Mouse (Mus musculus) kidney, adult 2 months (tissue): ENCODE results near the gene Atp5d. TPM values are rescaled to one million over a fixed set of nuclear protein-coding genes. Genes with fewer than 3 reads are reported as not detected.

Source experiments
- DNase-seq: peaks from one replicate; pipeline ENCODE4 v3.0.0; 2021
- H3K27ac ChIP-seq: fragments of 200-500 bp; 2 replicates; pipeline ENCODE4 v1.5.1; 2012; ENCODE audit warnings: low read depth, low read length, control low read depth, inconsistent platforms; ENCODE audit not compliant: insufficient read depth
- H3K27me3 ChIP-seq: fragments of 200-500 bp; replicated peaks from 2 replicates; pipeline ENCODE4 v1.6.1; 2012; ENCODE audit warnings: mild to moderate bottlenecking, moderate library complexity, low read length, inconsistent platforms; ENCODE audit not compliant: control insufficient read depth, insufficient read depth
- H3K36me3 ChIP-seq: fragments of 200-500 bp; 2 replicates; pipeline ENCODE4 v1.6.1; 2012; ENCODE audit warnings: mild to moderate bottlenecking, moderate library complexity, low read length, inconsistent platforms; ENCODE audit not compliant: control insufficient read depth, insufficient read depth
- H3K4me1 ChIP-seq: fragments of 200-500 bp; 2 replicates; pipeline ENCODE4 v1.6.1; 2011; ENCODE audit warnings: low read length; ENCODE audit not compliant: control insufficient read depth, insufficient read depth
- H3K4me3 ChIP-seq: fragments of 200-500 bp; 2 replicates; pipeline ENCODE4 v1.5.1; 2011; ENCODE audit warnings: mild to moderate bottlenecking, low read depth, low read length, control low read depth; ENCODE audit not compliant: insufficient read depth
- CTCF ChIP-seq: fragments of 200-500 bp; conservative IDR thresholded peaks from 2 replicates; pipeline ENCODE4 v1.5.1; 2011; ENCODE audit warnings: low read depth, mild to moderate bottlenecking, control low read depth, low read length, moderate library complexity, mixed read lengths; ENCODE audit not compliant: insufficient read depth, insufficient read length
- POLR2A ChIP-seq: fragments of 200-500 bp; IDR thresholded peaks from one replicate; pipeline ENCODE4 v1.6.1; 2011; ENCODE audit warnings: low read depth, low read length, control low read depth
- WGBS: fragments of 180-500 bp; shearing (Covaris S2); methylation state at CpG from one replicate; pipeline ENCODE4 v1.1.7; 2018; 5-methylcytosine and 5-hydroxymethylcytosine counted together
- polyA plus RNA-seq: library from polyadenylated mRNA; depleted of rRNA; stranded (reverse); fragments of >200 nt; gene quantifications from 2 replicates; pipeline ENCODE4 v1.2.3, GENCODE M21; 2012

The Atp5d gene
- polyA plus RNA-seq, 1 experiment, result 1,948 TPM

DNA sequence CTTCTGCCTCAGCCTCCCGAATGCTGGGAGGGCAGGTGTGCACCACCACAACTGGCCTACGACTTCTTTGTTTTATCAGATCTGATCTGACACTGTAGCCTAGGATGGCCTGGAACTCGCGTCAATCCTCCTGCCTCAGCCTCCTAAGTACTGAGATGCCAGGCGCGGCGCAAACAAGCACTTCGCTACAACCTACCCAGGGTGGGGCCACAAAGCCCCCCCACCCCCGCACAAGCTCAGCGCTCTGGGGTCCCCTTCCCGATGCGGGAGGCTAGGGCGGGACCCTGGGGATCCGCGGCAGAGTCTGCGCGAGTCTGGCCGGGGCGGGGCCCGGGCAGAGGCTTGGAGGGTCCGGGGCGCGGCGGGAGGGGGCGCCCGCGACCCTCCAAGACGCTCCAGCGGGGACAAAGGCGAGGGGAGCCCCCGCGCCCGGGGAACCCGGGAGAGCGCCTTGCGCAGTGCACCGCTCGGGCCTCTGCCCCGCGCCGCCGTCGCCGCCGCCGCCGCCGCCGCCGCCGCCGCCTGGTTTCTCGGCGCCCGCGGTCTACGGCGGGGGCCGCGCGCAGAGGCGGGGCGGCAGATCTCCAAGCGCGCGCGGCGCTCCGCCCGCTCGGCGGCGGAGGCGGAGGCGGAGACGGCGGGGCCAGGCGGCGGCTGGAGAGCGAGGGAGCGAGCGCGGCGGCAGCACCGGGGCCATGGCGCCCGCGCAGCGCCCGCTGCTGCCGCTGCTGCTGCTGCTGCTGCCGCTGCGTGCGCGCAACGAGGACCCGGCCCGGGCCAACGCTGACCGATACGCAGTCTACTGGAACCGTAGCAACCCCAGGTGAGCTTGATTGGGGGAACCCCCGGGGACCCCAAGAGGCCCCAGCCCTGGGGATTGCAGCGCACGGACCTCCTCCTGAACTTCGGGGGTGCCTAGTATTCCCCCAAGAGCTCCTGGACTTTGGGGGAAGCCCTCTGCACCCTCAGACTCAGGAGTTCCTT lies 40.9 kb downstream of the Atp5d start, which contains the start of gene Efna2:
Gene Efna2, plus strand, starts transcription at position 415 of the 984 bp plus-strand sequence.
- peak; percentile 38 for DNase-seq
- H3K4me3 ChIP-seq, result peak within 1 kb of the TSS; percentile 54
- H3K36me3 ChIP-seq, result no peaks in the 10 kb centered on the region
- WGBS, result 8% methylated on average over 100 of the region's 106 CpGs
- no peak within 1 kb of the TSS for H3K27ac ChIP-seq
- H3K4me1 ChIP-seq, result no peaks in the 10 kb centered on the region
- no peak for TF ChIP-seq CTCF
- TF ChIP-seq POLR2A, result no peak
- no peaks in the 10 kb centered on the region; the same call in 1 of the 2 replicates for H3K27me3 ChIP-seq

DNA sequence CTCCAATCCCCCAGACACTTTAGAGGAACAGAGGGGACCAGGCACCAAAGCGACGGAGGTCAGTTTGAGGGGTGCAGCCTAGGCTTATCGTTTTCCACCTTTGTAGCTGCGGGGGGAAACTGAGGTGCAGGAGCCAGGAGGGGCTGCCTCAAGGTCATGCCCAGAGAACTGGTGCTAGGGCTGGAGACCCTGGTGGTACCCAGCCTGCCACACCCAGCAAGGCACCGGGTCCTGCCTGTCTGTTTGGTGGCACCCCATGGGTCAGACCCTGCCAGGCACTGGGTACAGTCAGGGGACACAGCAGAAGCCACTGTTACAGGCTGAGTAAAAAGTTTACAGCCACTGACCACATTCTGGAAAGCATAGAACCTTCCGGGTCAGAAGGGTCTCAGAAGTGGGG lies 41.9 kb downstream of the Atp5d start:
- Histone ChIP-seq H3K27ac (no peak overlapping the region), H3K4me1 (no peaks in the 10 kb centered on the region), H3K27me3 (no peaks in the 10 kb centered on the region; the same call in 1 of the 2 replicates), H3K4me3 (no peak overlapping the region), H3K36me3 (no peaks in the 10 kb centered on the region)
- DNase-seq, result no peak
- 67% methylated on average over 6 of the region's 6 CpGs for WGBS
- TF ChIP-seq POLR2A (no peak), CTCF (no peak)

GRCm38 (mm10) chr10:80180823-80181222 lies 42.4 kb downstream of the Atp5d start:
- no peak overlapping the region for H3K27ac ChIP-seq
- TF ChIP-seq CTCF (no peak), POLR2A (no peak)
- H3K4me3 ChIP-seq, result no peak overlapping the region
- H3K36me3 ChIP-seq, result no peaks in the 10 kb centered on the region
- WGBS, result 81% methylated on average over 5 of the region's 5 CpGs
- H3K27me3 ChIP-seq, result no peaks in the 10 kb centered on the region; the same call in 1 of the 2 replicates
- no peak for DNase-seq
- no peaks in the 10 kb centered on the region for H3K4me1 ChIP-seq

- Histone ChIP-seq H3K4me1 (no peaks in the 10 kb centered on the region), H3K36me3 (no peaks in the 10 kb centered on the region), H3K4me3 (no peak overlapping the region), H3K27me3 (no peaks in the 10 kb centered on the region; the same call in 1 of the 2 replicates), H3K27ac (no peak overlapping the region)
- 90% methylated on average over 7 of the region's 7 CpGs for WGBS
- no peak for DNase-seq
- TF ChIP-seq CTCF, result no peak
- TF ChIP-seq POLR2A, result no peak
Measured at GRCm38 (mm10) chr10:80182547-80182946, 44.1 kb downstream of the Atp5d start.

GRCm38 (mm10) chr10:80186649-80187048 lies 48.2 kb downstream of the Atp5d start:
- H3K4me1 ChIP-seq, result no peaks in the 10 kb centered on the region
- H3K36me3 ChIP-seq, result no peaks in the 10 kb centered on the region
- TF ChIP-seq CTCF (no peak), POLR2A (no peak)
- H3K4me3 ChIP-seq, result no peak overlapping the region
- H3K27me3 ChIP-seq, result peaks cover 5% of the 10 kb centered on the region; the same call in 1 of the 2 replicates
- 52% methylated on average over 27 of the region's 27 CpGs for WGBS
- DNase-seq, result no peak
- no peak overlapping the region for H3K27ac ChIP-seq

- TF ChIP-seq POLR2A, result no peak
- WGBS, result 97% methylated on average over 10 of the region's 10 CpGs
- Histone ChIP-seq H3K4me3 (no peak overlapping the region), H3K4me1 (no peaks in the 10 kb centered on the region), H3K27ac (no peak overlapping the region), H3K36me3 (no peaks in the 10 kb centered on the region), H3K27me3 (peaks cover 5% of the 10 kb centered on the region; the same call in 1 of the 2 replicates)
- DNase-seq, result no peak
Measured at GRCm38 (mm10) chr10:80187739-80188138, 49.3 kb downstream of the Atp5d start.

- Histone ChIP-seq H3K4me1 (no peaks in the 10 kb centered on the region), H3K4me3 (no peak overlapping the region), H3K36me3 (no peaks in the 10 kb centered on the region), H3K27me3 (peaks cover 5% of the 10 kb centered on the region; the same call in 1 of the 2 replicates), H3K27ac (no peak overlapping the region)
- TF ChIP-seq POLR2A (no peak), CTCF (no peak)
- 83% methylated on average over 15 of the region's 15 CpGs for WGBS
- no peak for DNase-seq
Measured at GRCm38 (mm10) chr10:80188453-80189024, 50.1 kb downstream of the Atp5d start.
